Mouse (Mus musculus) gastrocnemius, adult 18-20 months (tissue): ENCODE measurements around the gene Gid4. TPM values are rescaled to one million over a fixed set of nuclear protein-coding genes. Genes with fewer than 3 reads are reported as not detected.

Source experiments
- total RNA-seq, 2 experiments: library from RNA; stranded (reverse); gene quantifications; 2 replicates each; pipeline ENCODE4 v1.2.3; 2021

Gid4 gene
- total RNA-seq, 2 experiments from 2014 or later = 62.9 to 69.0 TPM

Other genes with a start within 250 kb of the Gid4 start
- gene Srebf1, start 194.6 kb upstream of the Gid4 start, total RNA-seq = 10 to 100 TPM; 32.4 to 35.9 TPM
- gene Tom1l2, start 64.2 kb upstream of the Gid4 start, total RNA-seq = 10 to 100 TPM; 61.5 to 67.2 TPM
- gene Drc3, start 63.8 kb upstream of the Gid4 start, total RNA-seq = 1 to 10 TPM; 1.0 to 1.4 TPM
- 10 to 100 TPM; 27.5 to 28.0 TPM for gene Atpaf2, start 1.3 kb downstream of the Gid4 start, total RNA-seq
- gene Drg2, start 37.4 kb downstream of the Gid4 start, total RNA-seq = 10 to 100 TPM; 23.0 to 25.1 TPM
- under 1 TPM in 1 of 2 experiments, not detected in 1; 0.05 TPM for gene Myo15, start 52.2 kb downstream of the Gid4 start, total RNA-seq
- gene Alkbh5, start 119.2 kb downstream of the Gid4 start, total RNA-seq = 100 to 1,000 TPM; 125 to 130 TPM